In the genomic region with DNA sequence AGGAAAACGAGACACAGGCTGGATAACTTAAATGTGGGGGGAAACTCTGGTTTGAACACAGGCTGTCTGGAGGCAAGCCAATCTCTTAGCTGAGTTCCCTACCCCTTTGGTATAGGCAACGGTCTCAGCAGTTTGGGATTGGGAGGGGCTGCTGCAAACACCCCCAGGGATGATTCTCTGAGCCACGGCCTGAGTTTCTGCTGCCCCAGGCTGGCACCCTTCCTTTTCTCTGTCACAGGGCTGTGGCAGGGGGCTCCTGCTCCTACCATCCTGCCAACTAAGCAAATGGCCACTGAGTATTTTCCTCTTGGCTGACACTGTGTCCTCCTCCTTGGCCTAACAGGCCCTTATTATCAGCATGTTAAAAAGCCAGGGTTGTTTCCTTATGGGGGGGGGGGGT, we compare ENCODE assay signal across 20 mouse cellular contexts. TPM values are rescaled to one million over a fixed set of nuclear protein-coding genes. Genes with fewer than 3 reads are reported as not detected.
DNase-seq lines count a peak whose midpoint lies in the region; ATAC-seq lines count a peak whose summit lies in the region.
"Had no signal": no experiment of that assay in that cellular context is flagged by ENCODE, and none has a peak within 500 bp of the region (broad histone marks: within the 10 kb centered on the region; RNA-seq: fewer than 3 reads in every experiment).

No protein-coding gene starts in this region.

- H3K9ac ChIP-seq in forebrain, embryonic 13.5 days = no peak overlapping the region
- H3K9ac ChIP-seq in hindbrain, embryonic 15.5 days = no peak overlapping the region
- no peak overlapping the region for H3K9ac ChIP-seq in hindbrain, embryonic 14.5 days
- no peak overlapping the region for H3K9ac ChIP-seq in lung, embryonic 15.5 days
- H3K9ac ChIP-seq in stomach, embryonic 15.5 days = no peak overlapping the region
- H3K9ac ChIP-seq: heart, embryonic 15.5 days; liver, embryonic 13.5 days; midbrain, embryonic 12.5 days had no signal

- no peaks in the 10 kb centered on the region for H3K27me3 ChIP-seq in forebrain, embryonic 13.5 days
- H3K27me3 ChIP-seq in forebrain, embryonic 10.5 days (ENCODE audit: poor library complexity, severe bottlenecking) = 0 out of 2 replicates have a peak, but pooled peaks cover 11% of the 10 kb centered on the region
- H3K27me3 ChIP-seq in hindbrain, embryonic 15.5 days = no peaks in the 10 kb centered on the region
- H3K27me3 ChIP-seq in hindbrain, embryonic 14.5 days (ENCODE audit: control insufficient read depth, insufficient read depth, low read length) = no peaks in the 10 kb centered on the region
- H3K27me3 ChIP-seq in lung, embryonic 15.5 days = no peaks in the 10 kb centered on the region
- H3K27me3 ChIP-seq in stomach, embryonic 15.5 days (replicated peaks) = no peaks in the 10 kb centered on the region
- no peaks in the 10 kb centered on the region for H3K27me3 ChIP-seq in limb, embryonic 10.5 days (ENCODE audit: low read depth, poor library complexity, severe bottlenecking)
- H3K27me3 ChIP-seq: heart, embryonic 15.5 days; midbrain, embryonic 12.5 days had no signal

- peak overlapping the region; percentile 53; the same call in 1 of the 2 replicates for H3K27ac ChIP-seq in forebrain, embryonic 13.5 days
- H3K27ac ChIP-seq in forebrain, embryonic 10.5 days = no peak overlapping the region
- peak overlapping the region; percentile 97; the same call in 1 of the 2 replicates for H3K27ac ChIP-seq in hindbrain, embryonic 15.5 days (replicated peaks)
- no peak overlapping the region for H3K27ac ChIP-seq in hindbrain, embryonic 14.5 days
- peak overlapping the region; percentile 5; the same call in 1 of the 2 replicates for H3K27ac ChIP-seq in lung, embryonic 15.5 days
- 0 out of 2 replicates have a peak overlapping the region, but pooled peaks have one; percentile 4 for H3K27ac ChIP-seq in stomach, embryonic 15.5 days
- no peak overlapping the region for H3K27ac ChIP-seq in limb, embryonic 10.5 days
- H3K27ac ChIP-seq: liver, embryonic 13.5 days; macrophage; midbrain, embryonic 12.5 days had no signal

- no peaks in the 10 kb centered on the region for H3K9me3 ChIP-seq in forebrain, embryonic 13.5 days (replicated peaks)
- H3K9me3 ChIP-seq in forebrain, embryonic 10.5 days = no peaks in the 10 kb centered on the region
- no peaks in the 10 kb centered on the region for H3K9me3 ChIP-seq in hindbrain, embryonic 15.5 days
- no peaks in the 10 kb centered on the region for H3K9me3 ChIP-seq in hindbrain, embryonic 14.5 days (ENCODE audit: control insufficient read depth, low read length)
- H3K9me3 ChIP-seq in lung, embryonic 15.5 days = no peaks in the 10 kb centered on the region
- no peaks in the 10 kb centered on the region for H3K9me3 ChIP-seq in stomach, embryonic 15.5 days
- no peaks in the 10 kb centered on the region for H3K9me3 ChIP-seq in limb, embryonic 10.5 days (replicated peaks)
- H3K9me3 ChIP-seq: heart, embryonic 15.5 days; liver, embryonic 13.5 days; midbrain, embryonic 12.5 days had no signal

- H3K4me1 ChIP-seq in forebrain, embryonic 13.5 days = peaks cover 40% of the 10 kb centered on the region
- H3K4me1 ChIP-seq in forebrain, embryonic 10.5 days = peaks cover 38% of the 10 kb centered on the region
- H3K4me1 ChIP-seq in hindbrain, embryonic 15.5 days (replicated peaks) = peaks cover 61% of the 10 kb centered on the region
- peaks cover 43% of the 10 kb centered on the region for H3K4me1 ChIP-seq in hindbrain, embryonic 14.5 days (replicated peaks; ENCODE audit: control insufficient read depth, insufficient read depth, low read length)
- H3K4me1 ChIP-seq in lung, embryonic 15.5 days = peaks cover 53% of the 10 kb centered on the region
- H3K4me1 ChIP-seq in stomach, embryonic 15.5 days = peaks cover 44% of the 10 kb centered on the region
- peaks cover 56% of the 10 kb centered on the region for H3K4me1 ChIP-seq in limb, embryonic 10.5 days

- no peak for ATAC-seq in forebrain, embryonic 13.5 days
- no peak for ATAC-seq in hindbrain, embryonic 15.5 days (ENCODE audit: low FRiP score, low read depth)
- ATAC-seq in hindbrain, embryonic 14.5 days (ENCODE audit: low FRiP score) = no peak
- ATAC-seq in lung, embryonic 15.5 days (ENCODE audit: borderline replicate concordance, extremely low read depth, low FRiP score, low TSS enrichment) = no peak
- no peak for ATAC-seq in stomach, embryonic 15.5 days (ENCODE audit: insufficient read depth, low FRiP score, low read depth)
- ATAC-seq: inflammation-experienced regulatory T-cells, adult 6 months had no signal

- WGBS in forebrain, embryonic 13.5 days = 72% methylated on average over 3 of the region's 3 CpGs
- 78% methylated on average over 3 of the region's 3 CpGs for whole genome bisulfite sequencing in forebrain, embryonic 10.5 days
- WGBS in hindbrain, embryonic 15.5 days = 51% methylated on average over 3 of the region's 3 CpGs
- 55% methylated on average over 3 of the region's 3 CpGs for WGBS in hindbrain, embryonic 14.5 days
- WGBS in lung, embryonic 15.5 days = 49% methylated on average over 3 of the region's 3 CpGs
- 47% methylated on average over 3 of the region's 3 CpGs for WGBS in stomach, embryonic 15.5 days
- 83% methylated on average over 3 of the region's 3 CpGs for WGBS in limb, embryonic 10.5 days

- H3K4me3 ChIP-seq in forebrain, embryonic 13.5 days = no peak overlapping the region
- H3K4me3 ChIP-seq in forebrain, embryonic 10.5 days = no peak overlapping the region
- no peak overlapping the region for H3K4me3 ChIP-seq in hindbrain, embryonic 15.5 days
- H3K4me3 ChIP-seq in hindbrain, embryonic 14.5 days (replicated peaks; ENCODE audit: low read length) = no peak overlapping the region
- no peak overlapping the region for H3K4me3 ChIP-seq in lung, embryonic 15.5 days
- no peak overlapping the region for H3K4me3 ChIP-seq in stomach, embryonic 15.5 days (replicated peaks)
- H3K4me3 ChIP-seq in limb, embryonic 10.5 days = no peak overlapping the region
- H3K4me3 ChIP-seq: heart, embryonic 15.5 days; liver, embryonic 13.5 days; midbrain, embryonic 12.5 days; myocyte had no signal

- no peak for DNase-seq in forebrain, embryonic 10.5 days (ENCODE audit: extremely low spot score, low spot score)
- DNase-seq in hindbrain, embryonic 14.5 days (ENCODE audit: low spot score) = no peak
- no peak for DNase-seq in lung, adult 18-20 months
- DNase-seq in limb, embryonic 10.5 days (ENCODE audit: low spot score) = no peak
- DNase-seq: B cell, adult 2 months; embryo, embryonic 11 days; kidney, postnatal 10 days; liver, embryonic 13.5 days; right cerebral cortex, adult 18-20 months; spleen, adult 18-20 months; thymus, postnatal 36 days had no signal

- no peak overlapping the region for H3K4me2 ChIP-seq in forebrain, embryonic 13.5 days
- H3K4me2 ChIP-seq in hindbrain, embryonic 15.5 days = no peak overlapping the region
- H3K4me2 ChIP-seq in hindbrain, embryonic 14.5 days (replicated peaks) = no peak overlapping the region
- no peak overlapping the region for H3K4me2 ChIP-seq in lung, embryonic 15.5 days
- H3K4me2 ChIP-seq in stomach, embryonic 15.5 days = no peak overlapping the region
- H3K4me2 ChIP-seq: heart, embryonic 15.5 days; liver, embryonic 13.5 days; midbrain, embryonic 12.5 days had no signal

- no peaks in the 10 kb centered on the region for H3K36me3 ChIP-seq in forebrain, embryonic 13.5 days (ENCODE audit: poor library complexity, severe bottlenecking)
- no peaks in the 10 kb centered on the region for H3K36me3 ChIP-seq in forebrain, embryonic 10.5 days (replicated peaks)
- no peaks in the 10 kb centered on the region for H3K36me3 ChIP-seq in hindbrain, embryonic 15.5 days
- H3K36me3 ChIP-seq in hindbrain, embryonic 14.5 days (replicated peaks; ENCODE audit: control insufficient read depth, insufficient read depth) = no peaks in the 10 kb centered on the region
- H3K36me3 ChIP-seq in lung, embryonic 15.5 days = no peaks in the 10 kb centered on the region
- no peaks in the 10 kb centered on the region for H3K36me3 ChIP-seq in stomach, embryonic 15.5 days
- H3K36me3 ChIP-seq in limb, embryonic 10.5 days = no peaks in the 10 kb centered on the region
- H3K36me3 ChIP-seq: heart, embryonic 15.5 days; liver, embryonic 13.5 days; midbrain, embryonic 12.5 days had no signal

RNA-seq across cellular contexts. Expression of gene Itpkb, which starts 37.3 kb away (rescaled TPM):
- 2.3 and 2.5 TPM in 2 replicates for polyA plus RNA-seq in forebrain, embryonic 13.5 days (2015; fragmentation: Nextera tagmentation; extraction: Ambion mirVana)
- polyA plus RNA-seq in forebrain, embryonic 10.5 days (2016; fragmentation: Nextera tagmentation; extraction: Ambion mirVana) = 2.5 and 2.8 TPM in 2 replicates
- polyA plus RNA-seq in hindbrain, embryonic 15.5 days (2015; fragmentation: Nextera tagmentation; extraction: Ambion mirVana) = 3.5 and 3.7 TPM in 2 replicates
- polyA plus RNA-seq in hindbrain, embryonic 14.5 days (2014; fragmentation: Nextera tagmentation; extraction: Ambion mirVana) = 2.7 and 3.0 TPM in 2 replicates
- polyA plus RNA-seq in lung, embryonic 15.5 days (2015; fragmentation: Nextera tagmentation; extraction: Ambion mirVana) = 9.9 and 10.9 TPM in 2 replicates
- 8.9 and 9.4 TPM in 2 replicates for polyA plus RNA-seq in stomach, embryonic 15.5 days (2015; fragmentation: Nextera tagmentation; extraction: Ambion mirVana)
- 6.2 and 10.1 TPM in 2 replicates for polyA plus RNA-seq in limb, embryonic 10.5 days (2016; fragmentation: Nextera tagmentation; extraction: Ambion mirVana)

Comparison
In these comparisons a context has a peak if more than half of its experiments do, and no peak if none do; other contexts are left out.
1. H3K27ac ChIP-seq: peak in forebrain, embryonic 13.5 days (single experiment), hindbrain, embryonic 15.5 days (single experiment), lung, embryonic 15.5 days (single experiment) and stomach, embryonic 15.5 days (single experiment); none in forebrain, embryonic 10.5 days (single experiment), hindbrain, embryonic 14.5 days (single experiment) and limb, embryonic 10.5 days (single experiment).